Mouse (Mus musculus) cerebellum, adult 9-11 months (tissue): ENCODE data around the gene Hsd17b3.

Source experiments
- DNase-seq: peaks from one replicate; pipeline ENCODE4 v3.0.0; 2022

The Hsd17b3 gene

DNA sequence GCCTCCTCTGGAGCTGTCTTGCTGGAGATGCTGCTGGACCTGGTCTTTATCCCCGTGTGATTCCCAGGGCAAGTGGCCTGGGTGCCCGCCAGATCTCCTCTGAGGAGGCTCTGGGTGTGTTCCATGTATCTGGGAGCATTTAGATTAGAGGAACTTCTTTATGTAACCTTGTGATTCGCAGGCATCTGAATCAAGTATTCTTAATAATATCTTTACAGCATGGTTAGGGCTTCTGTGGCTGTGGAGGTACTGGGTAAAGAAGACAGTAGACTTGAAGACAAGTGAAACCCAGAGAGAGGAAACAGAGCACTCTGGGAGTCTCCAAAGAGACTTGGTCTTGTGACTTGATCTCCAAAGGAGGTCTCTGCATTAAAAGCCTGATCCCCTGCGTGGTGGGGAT, at the start of gene Hsd17b3:
Gene Hsd17b3, minus strand, starts transcription at position 101 of the 400 bp plus-strand sequence.
- DNase-seq = no peak

DNA sequence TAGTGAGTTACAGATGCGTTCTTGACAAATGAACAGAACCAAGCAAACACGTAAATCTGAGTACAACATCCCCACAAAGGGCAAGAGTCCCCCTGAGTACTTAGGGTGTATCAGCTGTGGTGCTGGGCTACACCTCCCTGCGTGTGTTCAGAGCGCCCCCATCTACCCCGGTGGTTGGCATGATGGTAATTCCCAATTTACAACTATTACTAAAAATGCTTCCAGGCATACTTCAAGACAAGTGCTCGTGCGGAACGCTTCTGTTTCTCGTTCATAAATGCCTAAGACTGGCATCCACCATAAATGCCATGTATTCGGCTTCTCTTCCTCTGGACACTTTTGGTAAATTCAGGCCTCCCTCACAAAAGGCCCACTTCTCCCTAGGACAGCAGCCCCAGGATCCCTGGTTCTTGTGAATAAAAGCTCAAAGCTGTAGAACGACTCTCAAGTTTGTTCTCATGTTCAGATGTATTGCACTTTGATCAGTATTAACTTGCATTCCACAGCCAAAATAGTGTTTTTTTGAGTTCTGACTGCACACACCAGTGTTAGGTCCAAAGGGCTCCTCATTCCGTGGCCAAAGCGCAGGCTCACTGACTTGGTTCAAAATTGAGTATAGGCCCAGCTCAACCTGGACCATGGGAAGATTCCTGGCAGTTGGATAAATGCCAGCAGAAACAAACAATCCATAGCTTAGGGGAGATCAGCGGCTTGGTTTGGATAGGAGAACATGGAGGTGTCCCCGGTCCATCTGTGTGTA, 40.8 kb upstream of the Hsd17b3 start:
- DNase-seq = no peak

DNA sequence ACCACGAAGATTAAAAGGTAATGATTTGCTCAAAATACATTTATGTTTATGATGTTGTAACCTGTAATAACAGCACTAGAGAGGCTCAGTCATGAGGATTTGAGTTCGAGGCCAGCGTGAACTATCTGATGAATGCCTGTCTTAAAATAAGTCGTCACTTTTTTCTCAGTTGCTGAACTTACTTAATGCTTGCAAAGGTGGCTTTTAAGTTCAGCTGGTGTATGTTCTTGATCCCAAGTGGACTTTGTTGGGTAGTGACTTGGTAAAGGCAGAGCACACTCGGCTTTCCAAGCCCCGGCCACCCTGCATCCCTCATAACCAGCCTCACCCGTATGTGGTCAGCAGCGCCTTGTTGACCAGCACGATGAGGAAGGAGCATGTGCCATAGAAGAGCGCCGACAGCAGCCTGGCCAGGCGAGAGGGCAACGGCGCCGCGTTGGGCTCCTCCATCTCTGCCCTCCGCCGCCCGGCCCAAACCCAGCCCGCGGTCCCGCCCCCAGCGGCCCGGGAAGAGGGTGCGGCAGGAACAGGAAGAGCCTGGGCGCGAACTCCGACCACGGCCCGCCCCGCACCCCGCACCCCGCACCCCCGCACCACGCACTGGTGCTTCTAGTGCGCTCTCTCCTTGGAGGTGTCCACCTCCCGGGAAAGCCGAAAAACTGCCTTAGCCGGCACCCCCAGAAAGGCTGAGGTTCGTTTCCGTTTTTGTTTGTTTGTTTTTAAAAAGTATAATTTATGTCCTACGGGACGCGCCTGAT, 40.0 kb upstream of the Hsd17b3 start, which contains the start of gene Slc35d2:
Gene Slc35d2, minus strand, starts transcription at position 511 of the 758 bp plus-strand sequence.
- no peak for DNase-seq

DNA sequence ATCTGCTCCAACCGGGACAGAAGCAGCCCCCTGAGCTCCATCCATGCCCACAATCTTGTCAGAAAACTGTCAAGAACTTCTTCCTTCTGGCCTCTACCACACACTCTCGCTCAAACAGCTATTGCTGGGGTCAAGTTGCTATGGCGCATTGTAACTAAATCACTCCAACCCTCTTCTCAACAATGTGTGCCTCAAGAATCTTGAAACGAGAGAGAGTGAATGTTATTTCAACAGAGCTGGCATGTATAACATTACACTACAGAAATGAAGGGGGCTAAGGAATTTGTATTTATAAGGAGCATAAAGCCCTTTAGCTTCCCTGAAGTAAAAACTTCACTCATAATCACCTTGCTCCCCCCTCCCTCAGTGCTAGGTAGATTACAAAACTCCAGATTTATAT, 37.3 kb upstream of the Hsd17b3 start:
- DNase-seq = no peak

DNA sequence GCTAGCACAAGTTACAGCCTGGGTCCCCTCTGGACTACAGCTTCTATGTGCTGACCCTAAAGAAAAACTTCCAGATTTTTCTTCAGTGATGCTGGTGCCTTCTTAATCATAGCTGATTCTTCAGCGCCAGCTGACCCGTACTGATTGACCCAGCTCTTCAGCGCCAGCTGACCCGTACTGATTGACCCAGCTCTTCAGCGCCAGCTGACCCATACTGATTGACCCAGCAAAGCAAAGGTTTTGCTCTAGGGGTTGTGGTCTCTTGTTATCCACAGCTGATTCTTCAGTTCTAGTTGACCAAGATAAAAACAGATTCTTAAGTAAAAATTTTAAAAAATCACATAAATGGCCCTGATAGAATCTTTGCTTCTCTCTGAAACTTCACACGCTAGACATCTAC, 35.9 kb upstream of the Hsd17b3 start:
- DNase-seq = no peak

DNA sequence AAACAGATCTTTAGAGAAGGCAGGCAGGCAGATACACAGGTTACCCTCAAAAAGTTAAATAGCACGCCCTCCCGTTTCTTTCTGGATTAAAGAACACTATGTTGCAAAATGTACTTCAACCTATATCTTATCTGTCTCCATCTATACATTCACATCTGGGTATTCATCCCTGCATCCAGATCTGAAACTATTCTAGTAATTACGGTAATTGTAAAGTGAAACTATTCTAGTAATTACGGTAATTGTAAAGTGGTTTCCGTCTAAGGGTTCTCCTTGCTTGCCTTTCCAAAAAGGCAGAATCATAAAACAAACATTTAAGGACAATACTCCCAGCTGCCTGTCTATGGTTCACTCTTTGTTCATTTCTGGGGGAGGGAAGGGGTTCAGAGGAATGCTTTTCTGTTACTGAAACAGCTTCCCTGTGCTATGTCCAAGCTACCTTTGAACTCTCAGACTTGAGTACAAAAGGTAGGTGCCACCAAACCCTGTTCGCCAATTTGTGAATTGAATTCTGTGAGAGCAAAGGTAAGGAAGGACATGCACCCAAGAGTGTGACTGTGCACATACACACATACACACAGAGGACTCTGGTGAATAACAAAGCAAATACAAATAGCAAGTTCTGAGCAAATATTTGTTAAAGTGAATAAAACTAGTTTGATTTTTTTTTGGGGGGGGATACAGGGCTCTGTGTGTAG, 34.6 kb upstream of the Hsd17b3 start:
- DNase-seq = no peak

DNA sequence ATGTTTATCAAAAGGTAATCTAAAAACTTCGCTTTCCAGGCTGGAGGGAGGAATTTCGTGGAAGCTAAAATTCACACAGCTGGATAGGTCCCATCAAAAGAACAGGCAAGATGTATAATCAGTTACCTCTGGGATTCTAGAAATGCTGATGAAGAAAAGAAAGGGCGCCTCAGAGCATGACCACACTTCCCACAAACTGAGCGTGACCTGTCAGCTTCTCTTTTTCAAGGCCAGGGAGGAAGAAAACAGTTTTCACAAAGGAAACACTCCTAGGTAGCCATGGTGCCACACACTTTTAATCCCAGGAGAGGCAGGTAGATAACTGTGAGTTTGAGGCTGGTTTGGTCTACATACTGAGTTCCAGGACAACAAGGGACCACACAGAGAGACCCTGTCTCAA, 31.7 kb upstream of the Hsd17b3 start:
- no peak for DNase-seq

DNA sequence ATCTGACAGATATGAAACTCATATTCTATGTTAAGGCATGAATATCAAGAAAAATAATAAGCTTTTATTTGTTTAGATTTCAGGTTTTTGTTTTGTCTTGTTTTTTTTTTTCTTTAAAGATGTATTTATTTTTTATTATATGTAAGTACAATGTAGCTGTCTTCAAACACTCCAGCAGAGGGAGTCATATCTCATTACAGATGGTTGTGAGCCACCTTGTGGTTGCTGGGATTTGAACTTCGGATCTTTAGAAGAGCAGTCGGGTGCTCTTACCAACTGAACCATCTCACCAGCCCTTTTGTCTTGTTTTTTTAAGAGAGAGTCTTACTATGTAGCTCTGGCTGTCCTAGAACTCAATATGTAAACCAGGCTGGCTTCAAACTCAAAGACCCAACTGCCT, 28.4 kb upstream of the Hsd17b3 start:
- no peak for DNase-seq

DNA sequence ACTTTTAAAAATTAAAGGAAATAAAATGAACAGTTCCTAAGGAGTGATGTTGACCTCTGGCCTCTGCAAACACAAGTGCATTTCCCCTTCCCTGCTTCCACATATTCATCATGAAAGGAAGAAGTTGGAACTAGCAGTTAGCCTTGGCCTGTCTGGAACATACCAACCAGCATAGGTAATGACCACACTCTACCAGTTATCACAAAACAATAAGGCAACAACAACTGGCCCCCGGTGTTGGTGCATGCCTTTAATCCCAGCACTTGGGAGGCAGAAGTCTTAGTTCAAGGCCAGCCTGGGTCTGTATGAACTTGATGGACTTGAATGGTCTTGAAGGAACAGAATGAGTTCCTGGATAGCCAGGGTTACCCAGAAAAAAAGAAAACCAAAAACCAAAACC, 21.4 kb upstream of the Hsd17b3 start:
- no peak for DNase-seq

DNA sequence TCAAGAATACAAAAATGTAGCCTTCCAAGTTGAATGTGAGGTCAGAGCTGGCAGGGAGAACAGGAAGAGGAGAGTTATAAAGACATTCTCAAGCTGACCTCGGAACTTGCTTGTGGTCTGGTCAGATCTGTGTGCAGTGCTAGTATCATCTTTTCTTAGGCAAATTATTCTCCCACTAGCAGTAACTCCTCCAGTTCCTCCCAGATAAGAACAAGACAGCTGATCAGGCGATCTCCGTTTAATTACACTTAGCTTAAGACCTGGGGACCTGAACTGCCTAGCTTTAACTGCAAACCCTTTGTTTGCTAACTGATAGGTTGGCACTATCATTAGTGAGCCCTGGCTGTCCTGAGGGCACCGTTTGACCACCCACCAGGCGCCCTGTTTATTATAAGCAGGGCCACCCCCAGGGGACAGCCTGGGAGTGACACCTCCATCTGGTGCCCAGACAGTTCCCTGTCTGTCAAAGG, 19.4 kb upstream of the Hsd17b3 start:
- DNase-seq = no peak

DNA sequence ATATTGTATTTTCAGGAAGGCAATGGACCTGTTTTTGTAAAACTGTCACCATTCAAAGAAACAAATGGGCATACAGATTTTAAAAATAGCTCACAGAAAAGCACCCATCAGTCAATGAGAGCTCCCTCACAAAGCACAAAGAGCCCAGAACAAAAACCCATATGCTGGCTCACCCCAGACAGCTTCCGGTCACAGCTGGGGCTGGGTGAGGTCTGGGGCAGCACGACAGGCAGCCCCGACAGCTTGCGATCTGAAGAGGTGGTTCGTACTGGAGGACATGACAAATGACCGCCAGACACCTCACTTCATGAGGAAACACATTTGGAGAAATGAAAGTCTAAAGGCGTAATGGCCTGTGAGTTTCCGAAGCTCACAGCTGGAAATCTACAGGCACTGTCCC, 18.5 kb upstream of the Hsd17b3 start:
- no peak for DNase-seq

DNA sequence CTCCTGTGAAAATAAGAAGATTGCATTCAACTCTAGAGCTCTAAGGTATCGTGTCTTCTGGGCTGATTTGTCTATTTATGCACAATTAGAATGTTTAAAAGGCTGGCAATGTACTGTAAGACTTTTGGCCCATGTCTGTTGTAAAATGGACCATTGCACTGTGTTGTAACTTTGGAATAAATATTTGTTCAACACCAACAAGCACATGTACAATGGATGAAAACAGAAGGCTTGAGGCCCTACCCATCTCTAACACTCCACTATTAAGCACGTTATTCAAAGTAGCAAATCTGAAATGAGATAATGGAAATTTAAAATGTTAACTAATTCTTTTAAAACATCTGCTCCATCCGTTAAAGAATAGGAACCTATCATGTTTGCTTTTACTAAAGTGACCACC, 18.1 kb upstream of the Hsd17b3 start:
- no peak for DNase-seq

DNA sequence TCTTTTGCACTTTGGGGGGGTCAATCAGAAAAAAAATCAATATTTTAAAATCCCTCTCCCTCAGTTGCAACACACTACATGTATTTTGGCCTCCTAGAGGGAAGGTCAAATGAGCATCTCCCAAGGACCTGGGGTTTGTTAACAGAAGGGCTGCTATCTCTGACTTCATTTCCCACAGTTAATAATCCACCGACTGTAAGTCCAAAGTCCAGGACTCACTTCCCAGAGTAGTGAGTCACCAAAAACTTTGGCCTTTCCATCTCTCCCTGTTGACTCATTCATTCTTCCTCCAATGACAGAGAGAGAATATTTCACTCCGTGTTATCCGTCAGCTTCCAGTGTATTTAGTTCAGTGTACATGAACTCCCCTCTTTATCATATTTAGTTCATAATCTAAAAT, 16.7 kb upstream of the Hsd17b3 start:
- DNase-seq = no peak

DNA sequence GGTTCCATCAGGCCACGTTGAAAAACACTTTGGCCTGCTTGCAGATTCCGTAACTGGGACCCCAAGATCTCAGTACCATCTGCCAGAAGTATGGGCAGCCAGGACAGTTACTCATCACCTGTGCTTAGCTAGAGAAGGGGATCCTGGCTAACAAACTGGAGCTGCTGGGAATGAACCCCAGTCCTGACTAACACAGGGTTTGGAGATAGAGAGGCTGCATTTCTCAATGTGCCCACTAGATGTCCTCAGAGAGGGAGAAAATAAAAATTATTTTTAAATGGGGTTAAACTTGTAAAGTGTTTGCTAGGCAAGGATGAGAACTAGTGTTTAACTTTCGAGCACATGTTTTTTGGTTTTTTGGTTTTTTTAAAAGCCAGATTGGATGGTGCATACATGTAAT, 11.2 kb upstream of the Hsd17b3 start:
- no peak for DNase-seq

DNA sequence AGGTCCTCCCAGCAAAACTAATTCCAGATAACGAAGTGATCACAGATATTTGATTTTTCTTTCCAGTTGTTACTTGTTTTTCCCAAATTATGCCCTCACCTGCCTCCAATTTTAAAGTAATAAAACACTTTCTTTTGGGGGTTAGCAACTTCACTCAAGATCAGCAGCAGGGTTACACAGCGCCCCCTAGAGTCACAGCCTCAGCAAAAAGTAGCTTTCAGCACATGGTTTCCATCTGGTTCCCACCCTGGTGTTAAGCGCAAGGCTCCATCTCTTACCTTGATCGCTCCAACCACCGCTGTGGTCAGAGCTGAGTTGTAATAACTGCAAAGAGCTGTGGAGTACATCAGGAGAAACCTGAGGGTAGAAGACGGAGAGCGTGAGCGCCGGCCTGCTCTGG, 10.0 kb upstream of the Hsd17b3 start:
- DNase-seq = no peak

DNA sequence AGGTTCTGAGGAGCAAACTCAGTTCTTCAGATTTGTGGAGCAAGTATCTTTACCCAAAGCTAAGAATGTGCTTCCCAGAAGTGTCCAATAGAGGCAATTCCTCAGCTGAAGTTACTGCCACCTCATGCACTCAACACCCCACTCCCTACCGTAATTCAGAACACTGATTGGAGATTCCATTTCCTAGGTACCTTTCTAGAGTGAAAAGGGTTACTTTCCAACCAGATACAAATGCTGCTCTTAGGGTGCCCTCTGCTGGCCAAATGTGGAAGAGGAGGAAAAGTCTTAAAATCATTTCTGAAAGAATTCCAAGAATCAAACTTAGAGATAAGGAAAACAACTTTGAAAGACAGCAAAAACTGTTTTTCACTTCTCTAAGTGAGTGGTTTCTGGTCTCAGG, 4.3 kb upstream of the Hsd17b3 start:
- DNase-seq = no peak

DNA sequence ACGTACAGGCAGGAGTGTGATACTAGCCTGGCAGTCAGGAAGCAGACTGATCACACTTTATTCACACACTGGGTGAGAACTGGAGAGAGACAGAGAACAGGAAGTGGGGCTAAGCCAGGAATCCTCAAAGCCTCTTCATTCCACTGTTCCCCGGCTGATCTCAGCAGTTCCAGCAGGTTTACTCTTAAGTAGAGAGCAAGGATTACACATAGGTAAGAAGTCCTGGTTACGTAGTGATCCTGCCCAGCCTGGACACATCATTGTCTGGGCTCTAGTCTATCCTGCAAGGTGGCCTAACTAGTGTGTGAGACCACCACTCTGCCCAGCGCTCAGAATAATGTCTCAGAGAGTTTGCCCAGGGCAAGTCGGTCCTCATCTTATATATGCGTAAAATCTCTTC, 3.7 kb upstream of the Hsd17b3 start:
- no peak for DNase-seq

DNA sequence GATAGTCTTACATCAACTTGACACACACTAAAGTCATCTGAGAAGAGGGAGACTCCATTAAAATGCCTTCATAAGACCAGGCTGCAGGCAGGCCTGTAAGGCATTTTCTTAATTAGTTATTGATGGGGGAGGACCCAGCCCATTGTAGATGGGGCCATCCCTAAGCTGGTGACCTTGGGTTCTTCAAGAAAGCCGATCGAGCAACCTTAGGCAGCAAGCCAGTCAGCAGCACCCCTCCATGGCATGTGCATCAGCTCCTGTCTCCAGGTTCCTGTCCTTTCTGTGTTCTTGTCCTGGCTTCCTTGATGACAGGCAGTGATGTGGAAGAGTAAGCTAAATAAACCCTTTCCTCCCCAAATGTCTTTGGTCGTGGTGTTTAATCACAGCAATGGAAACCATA, 3.1 kb upstream of the Hsd17b3 start:
- no peak for DNase-seq

DNA sequence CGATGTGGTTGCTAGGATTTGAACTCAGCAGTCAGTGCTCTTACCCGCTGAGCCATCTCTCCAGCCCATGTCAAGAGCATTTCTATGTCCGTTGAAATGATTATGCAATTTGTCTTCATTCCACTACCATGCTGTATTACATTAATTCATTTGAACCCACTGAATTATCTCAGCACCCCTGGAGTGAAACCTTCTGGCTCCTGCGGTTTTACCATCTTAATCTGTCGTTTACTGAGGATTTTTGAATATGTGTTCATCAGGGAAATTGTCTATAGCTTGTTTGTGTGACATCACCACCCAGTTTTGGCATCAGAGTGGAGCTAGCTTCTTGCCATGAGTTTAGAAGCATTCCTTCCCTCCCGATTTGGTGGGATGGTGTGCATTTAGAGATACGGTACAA, 2.0 kb upstream of the Hsd17b3 start:
- no peak for DNase-seq

DNA sequence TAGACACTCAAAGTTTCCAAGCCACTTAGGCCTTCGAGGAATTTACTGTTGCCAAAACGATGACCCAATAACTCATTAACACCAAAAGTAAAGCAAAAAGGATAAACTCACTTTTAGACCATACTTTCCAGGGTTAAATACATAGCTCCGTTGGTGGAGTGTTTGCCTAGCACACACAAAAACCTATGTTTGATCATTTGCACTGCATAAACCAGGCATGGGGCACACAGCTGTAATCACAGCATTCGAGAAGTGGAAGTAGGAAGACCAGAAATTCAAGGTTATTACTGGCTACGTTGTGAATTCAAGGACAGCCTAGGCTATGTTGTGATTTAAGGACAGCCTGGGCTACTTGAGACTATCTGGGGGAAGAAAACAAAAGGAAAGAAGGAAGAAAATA, 1.2 kb upstream of the Hsd17b3 start:
- DNase-seq = no peak

DNA sequence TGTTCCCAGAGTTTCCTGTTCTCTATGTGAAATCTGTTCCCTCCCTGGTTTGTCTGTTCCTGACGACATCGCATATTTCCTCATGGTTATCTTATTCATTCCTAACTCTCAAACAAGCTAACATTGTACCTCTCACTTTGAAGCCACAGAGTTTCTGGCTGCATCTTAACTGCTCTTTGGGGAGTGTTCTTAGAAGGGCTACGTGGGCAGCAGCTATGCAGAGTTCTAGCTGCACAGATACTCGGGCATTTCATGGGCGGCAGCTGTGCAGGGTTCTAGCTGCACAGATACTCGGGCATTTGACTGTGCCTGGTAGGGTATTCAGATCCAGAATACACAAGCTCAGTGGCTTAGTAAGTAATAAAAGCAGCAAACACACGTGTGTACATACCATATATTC, 973 bp downstream of the Hsd17b3 start:
- no peak for DNase-seq

DNA sequence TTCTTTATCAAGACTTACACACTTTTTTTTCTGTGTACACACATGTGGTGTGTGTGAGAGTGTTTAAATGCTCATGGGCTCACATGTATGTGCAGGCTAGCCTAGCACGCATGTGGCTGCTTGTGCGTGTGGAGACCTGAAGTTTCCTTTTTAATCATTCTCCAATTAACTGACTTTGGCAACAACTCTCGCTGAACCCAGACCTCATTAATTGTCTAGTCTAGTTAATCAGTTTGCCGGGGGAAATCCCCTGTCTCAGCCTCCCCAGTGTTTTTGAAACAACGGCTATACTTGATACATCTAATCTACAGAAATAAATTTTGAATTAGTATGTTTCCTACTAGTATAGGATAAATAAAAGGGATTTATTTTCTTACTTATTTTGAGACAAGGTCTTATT, 3.0 kb downstream of the Hsd17b3 start:
- no peak for DNase-seq

DNA sequence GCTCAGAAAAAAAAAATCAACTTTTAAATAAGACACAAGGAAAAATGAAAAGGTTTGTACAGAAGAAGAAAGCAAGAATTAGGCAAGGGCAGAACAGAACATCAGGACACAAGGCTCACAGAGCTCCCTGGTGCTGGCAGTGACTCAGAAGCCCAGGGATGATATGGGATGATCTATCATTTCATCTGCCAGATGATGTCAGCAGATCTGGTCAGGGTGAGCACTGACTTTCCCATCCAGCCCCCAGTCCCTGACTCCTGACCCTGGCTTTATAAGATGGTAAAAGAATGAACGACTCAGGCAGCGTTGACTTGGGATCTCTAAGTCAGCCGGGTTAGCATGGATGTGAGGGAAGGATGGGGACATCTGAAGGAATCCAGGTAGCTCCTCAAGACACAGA, 5.7 kb downstream of the Hsd17b3 start:
- DNase-seq = no peak
